Mouse (Mus musculus) heart, adult 9 months (tissue): ENCODE results near the gene Ctnnd2.

Experiments
- DNase-seq, 2 experiments: peaks; one replicate each; pipeline ENCODE4 v3.0.0; 2022; ENCODE audit warnings: low spot score in 2 of 2

Gene Ctnnd2

DNA sequence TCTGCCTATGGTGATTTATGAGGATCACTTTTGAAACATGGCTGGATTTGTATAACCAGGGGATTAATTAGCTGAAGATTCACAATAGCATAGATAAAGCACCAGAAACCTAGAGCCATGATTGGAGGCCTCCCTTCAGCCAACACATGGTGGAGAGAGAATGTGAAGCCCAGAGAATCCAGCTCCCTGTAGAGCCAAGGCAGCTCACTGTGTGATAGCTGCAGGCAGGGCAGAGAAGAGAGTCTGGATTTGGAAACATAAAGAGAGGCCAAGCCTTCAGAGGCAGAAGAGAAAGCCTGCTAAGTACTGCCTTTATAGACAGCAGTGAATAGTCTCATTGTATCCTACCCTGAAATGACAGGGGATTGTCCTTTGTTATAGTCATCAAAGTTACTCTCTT is 340.7 kb downstream of the Ctnnd2 start:
- DNase-seq: no peak

DNA sequence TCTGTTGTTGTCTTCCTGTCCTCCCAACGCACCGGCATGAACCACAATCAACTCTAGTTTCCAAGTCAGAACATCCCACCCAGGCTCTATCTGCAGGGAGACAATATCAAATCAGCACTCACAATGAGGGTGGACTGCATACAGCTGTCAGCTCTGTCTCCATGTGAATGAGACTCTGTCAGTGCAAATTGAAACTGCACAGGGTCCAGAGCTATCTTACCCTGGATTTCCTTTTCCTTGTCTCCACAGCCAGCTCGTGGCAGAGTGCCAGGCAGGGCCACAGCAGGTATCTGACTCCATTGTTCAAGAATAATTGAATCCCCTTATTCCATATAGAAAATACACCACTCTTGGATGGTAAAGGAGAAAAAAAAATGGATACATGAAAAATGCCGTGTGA is 343.0 kb downstream of the Ctnnd2 start:
- no peak for DNase-seq

GRCm38 (mm10) chr15:30541459-30541858 is 369.1 kb downstream of the Ctnnd2 start:
- no peak for DNase-seq

- DNase-seq: no peak
Measured at GRCm38 (mm10) chr15:30548263-30548662, 375.9 kb downstream of the Ctnnd2 start.

DNA sequence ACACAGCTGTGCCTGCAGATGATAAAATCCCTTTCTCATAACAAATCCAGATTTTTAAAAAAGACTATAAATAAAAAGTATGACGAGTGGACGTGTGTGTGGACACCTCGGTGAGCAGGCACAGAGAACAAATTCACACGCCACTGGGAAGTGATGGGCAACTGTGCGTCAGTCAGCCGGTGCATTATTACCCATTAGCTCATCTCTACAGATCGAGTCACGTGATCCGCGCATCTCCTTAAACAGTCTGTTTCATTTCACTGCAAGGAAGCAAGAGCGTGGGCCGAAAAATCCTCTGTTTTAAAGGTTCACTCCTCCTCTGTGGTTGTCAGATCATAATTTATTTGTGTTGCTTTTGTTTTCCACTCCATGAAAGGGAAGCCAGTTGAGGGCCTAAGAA is 378.6 kb downstream of the Ctnnd2 start:
- DNase-seq: no peak

- DNase-seq: no peak
Measured at GRCm38 (mm10) chr15:30553910-30554406, 381.6 kb downstream of the Ctnnd2 start.

GRCm38 (mm10) chr15:30555787-30556186 is 383.4 kb downstream of the Ctnnd2 start:
- no peak for DNase-seq

DNA sequence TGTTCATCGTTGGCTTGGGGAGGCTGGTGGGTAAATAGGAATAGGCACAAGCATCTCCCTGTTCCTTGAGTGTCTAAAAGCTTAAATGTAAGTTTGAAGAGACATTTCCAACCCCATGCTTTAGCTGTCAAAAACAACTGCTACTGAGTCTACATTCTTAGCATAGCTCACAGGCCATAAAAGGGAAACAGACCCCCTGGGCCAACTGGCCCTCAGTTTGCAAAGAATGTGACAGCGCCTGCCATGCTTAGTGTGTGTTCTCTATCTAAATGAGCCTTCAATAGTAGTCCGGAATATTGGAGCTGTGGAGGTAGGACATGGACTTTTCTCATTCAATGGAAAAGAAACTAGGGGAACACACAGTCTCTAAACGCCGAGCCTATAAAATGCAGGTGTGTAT is 390.0 kb downstream of the Ctnnd2 start:
- no peak for DNase-seq

DNA sequence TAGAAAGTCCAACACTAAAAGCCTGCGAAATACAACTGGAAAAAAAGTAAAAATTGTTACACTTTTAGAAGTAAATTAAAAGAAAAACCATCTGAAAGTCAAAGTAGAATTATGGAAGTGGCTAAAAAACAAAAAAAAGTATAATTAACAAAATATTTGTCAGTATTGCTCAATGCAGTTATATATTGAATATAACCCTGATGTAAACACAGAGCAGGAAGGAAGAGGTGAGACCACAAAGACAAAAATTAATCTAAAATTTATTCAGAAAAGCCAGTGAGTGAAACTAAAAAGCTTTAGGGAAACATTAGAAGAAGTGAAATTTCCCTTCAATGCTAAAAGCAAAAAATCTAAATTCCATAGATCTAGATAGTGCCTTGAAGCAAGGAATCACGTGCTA is 392.2 kb downstream of the Ctnnd2 start:
- DNase-seq: no peak

GRCm38 (mm10) chr15:30570254-30570800 is 397.9 kb downstream of the Ctnnd2 start:
- DNase-seq: no peak

- DNase-seq: no peak
Measured at GRCm38 (mm10) chr15:30587446-30587845, 415.1 kb downstream of the Ctnnd2 start.

DNA sequence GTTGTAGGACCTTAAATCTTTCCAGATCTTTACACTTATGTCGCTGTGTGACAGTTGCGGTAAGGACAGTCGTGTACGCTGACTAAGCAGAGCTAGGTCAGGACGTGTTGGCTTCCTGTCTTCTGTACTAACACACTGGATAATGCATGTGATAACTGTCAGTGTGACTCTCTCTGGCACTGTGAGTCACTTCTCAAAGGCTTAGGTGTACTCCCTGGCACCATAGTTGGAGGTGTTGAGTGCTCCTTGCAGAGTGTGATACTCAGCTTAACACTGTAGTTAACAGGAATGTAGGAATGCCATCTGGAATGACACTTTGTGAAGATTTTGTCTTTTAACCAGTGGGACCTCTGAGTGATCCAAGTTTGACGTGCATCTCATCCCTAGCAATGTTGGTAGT is 418.5 kb downstream of the Ctnnd2 start:
- DNase-seq: no peak

DNA sequence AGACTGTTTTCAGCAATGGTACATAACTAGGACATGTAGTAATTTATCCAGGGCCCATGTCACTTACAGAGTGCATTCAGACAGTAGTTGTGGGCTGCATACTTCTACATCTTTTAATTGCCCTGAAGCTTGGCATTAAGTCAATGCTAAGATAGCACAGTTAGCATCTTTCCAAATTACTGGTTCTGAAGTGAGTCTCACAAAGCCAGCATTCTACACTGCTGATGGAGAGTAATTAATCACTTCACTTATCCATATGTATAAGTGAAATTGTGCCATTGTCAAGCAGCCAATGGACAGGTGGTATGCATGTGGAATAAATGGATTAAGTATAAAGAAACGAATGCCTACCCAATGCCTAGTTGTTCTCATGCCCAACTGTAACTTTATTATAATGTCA is 423.1 kb downstream of the Ctnnd2 start:
- no peak for DNase-seq

- peak; percentile 17 to 49 for DNase-seq
Measured at GRCm38 (mm10) chr15:30610613-30611012, 438.2 kb downstream of the Ctnnd2 start.

- no peak for DNase-seq
Measured at GRCm38 (mm10) chr15:30615451-30615850, 443.1 kb downstream of the Ctnnd2 start.

DNA sequence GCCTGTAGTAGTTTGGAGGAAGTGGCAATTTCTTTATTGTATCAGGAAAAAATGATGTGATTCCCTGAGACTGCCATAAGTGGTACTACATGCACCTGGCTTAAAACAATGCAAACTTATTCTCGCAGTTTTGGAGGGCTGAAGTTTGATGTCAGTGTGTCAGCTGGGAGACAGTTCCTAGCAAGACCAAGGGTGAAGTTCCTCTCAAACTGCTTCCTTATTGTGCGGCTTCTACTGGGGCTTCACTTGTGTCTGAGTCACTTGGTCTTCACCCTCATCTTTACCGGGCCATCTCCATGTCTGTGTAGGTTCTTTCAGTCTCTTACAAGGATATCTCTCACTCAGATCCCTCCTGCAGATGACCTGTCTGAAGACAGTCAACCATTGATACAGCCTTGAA is 444.5 kb downstream of the Ctnnd2 start:
- no peak for DNase-seq

DNA sequence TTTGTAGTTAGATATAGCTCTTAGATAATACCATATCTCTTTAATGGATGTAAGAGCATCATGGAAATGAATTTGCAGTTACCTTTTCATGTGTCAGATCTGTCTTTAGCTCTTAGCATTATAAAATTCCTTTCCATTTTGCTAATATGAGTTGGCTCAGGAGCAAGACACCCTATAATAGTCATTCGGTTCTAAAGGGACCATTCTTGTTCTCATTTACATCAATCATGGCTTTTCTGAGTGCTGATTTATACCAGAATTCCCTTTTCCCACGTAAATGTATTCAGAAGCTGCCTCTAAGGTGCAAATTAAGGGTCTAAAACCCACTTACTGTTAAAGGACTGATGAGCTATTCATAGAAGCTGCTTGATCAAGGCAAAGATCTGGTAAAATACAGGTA is 445.5 kb downstream of the Ctnnd2 start:
- DNase-seq: no peak

DNA sequence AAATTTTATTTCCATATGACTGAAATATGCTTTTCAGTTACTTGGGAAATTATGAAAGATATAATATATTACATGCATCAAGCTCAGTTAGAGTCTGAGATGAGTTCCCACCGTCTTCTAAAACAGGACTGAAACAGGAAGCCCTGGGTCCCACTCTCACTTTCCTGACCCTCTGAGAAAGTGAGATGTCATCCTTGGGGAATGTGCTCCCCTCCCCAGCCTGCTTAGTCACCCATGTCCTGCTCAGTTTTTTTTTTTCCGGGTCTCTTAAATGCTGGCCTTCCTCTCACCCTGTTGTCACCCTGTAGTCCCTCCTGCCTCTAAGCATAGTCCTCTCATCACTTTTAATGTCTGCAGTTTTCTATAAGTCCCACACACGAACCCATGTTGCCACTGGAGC is 456.1 kb downstream of the Ctnnd2 start:
- DNase-seq: no peak

DNA sequence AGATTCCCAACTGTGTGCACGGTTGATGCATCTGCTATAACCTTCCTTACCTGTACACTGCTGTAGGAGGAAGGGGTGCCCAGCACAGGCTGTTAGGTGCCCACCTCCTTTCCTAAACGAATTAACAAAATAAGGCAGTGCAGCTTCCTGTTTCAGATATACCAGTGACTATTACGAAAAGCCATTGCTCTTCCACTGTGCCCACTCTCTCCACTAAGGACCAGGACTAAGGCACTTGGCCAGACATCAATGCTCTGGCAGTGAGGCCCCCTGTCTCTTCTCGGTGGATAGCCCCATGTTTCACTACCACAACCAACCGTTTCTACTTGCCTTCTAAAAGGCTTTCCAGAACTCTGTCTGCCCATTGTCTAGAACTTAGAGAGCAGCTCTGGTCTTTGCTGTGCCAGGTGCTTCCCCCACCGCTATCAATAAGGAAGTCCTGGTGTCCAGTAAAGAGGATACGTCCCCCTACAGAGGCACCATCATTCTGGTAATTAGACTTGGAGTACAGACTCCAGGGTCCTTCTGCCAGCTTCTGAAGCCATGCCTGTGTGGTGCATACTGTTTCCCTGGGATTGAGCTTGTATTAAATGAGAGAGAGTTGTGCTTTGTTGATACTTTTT is 459.8 kb downstream of the Ctnnd2 start:
- no peak for DNase-seq

- no peak for DNase-seq
Measured at GRCm38 (mm10) chr15:30633917-30634316, 461.5 kb downstream of the Ctnnd2 start.

DNA sequence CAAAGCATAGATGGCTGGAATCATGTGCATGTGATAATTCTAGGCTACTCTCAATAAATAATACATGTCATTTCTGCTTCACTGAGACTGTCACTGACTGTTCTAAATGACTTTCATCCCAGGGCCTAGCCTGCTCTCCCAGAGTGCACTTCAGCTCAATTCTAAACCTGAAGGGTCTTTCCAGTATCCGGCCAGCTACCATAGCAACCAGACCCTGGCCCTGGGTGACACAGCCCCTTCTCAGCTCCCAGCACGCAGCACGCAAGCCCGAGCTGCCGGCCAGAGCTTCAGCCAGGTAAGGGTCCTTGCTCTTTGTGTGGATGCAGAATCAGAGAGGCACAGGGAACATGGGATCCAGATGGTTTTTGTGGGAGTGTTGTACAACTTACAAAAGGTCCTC is 462.1 kb downstream of the Ctnnd2 start:
- DNase-seq: no peak

DNA sequence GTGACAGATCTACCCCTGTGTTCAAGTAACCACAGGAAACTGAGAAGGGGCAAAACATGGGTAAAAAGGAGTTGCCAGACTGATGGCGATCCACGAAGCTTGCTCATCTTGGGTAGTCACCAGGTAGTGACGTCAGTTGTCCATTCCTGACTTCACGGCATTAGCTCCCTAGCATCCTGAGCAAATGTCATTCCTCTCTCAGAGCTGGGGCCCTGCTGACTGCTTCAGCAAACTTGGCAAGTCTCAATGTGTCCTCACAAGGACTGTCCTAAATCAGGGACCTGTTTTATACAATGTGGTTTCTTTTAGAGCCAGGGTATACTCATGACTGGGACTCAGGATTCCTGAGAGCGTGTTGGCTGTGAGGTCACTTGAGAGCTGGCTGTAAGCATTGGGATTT is 468.3 kb downstream of the Ctnnd2 start:
- no peak for DNase-seq

DNA sequence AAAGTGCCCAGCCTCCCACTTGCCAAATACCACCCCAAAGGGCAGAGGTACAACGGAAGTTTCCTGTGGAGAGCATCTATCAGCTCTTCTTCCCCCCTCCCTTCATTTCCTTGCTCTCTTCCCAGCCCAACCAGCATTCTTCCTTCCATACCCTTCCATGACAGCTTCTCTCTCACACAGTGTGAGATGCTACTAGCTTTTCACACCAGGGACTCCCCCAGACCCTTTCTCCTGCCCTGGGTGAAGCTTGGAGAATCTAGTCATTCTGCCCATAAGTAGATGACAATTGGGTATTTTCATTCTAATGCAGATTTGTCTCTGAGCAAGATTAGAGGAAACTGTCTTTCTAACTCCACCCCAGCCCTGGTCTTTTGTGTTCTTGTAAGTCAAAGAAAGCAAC is 473.3 kb downstream of the Ctnnd2 start:
- DNase-seq: no peak
